Mouse (Mus musculus): ENCODE data around the gene Asic3.

DNA sequence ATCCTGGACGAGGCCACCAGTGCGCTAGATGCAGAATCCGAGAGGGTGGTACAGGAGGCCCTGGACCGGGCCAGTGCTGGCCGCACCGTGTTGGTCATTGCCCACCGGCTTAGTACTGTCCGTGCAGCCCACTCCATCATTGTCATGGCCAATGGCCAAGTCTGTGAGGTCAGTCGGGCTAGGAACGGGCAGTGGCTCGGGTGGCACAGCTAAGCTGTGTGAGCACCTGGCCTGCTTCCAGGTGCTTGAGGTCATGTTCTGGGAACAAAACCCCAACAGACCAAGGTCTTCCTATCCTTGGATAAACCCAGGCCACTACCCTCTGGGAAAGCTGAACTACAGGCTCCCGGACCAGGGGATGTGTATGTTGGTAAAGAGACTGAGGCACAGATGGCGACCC is 4.5 kb upstream of the Asic3 start:
- no peak for TF ChIP-seq CEBPB (IDR thresholded peaks at IDR 0.05; ENCODE audit: insufficient read depth, poor library complexity, severe bottlenecking)
- TF ChIP-seq TCF12 (IDR thresholded peaks at IDR 0.05; ENCODE audit: insufficient read depth, poor library complexity, severe bottlenecking), result no peak

All from myocyte (in vitro differentiated cells).